Mouse (Mus musculus) CH12.LX (cell line): ENCODE data around the gene 4930556J24Rik. TPM values are rescaled to one million over a fixed set of nuclear protein-coding genes. Genes with fewer than 3 reads are reported as not detected.

Source experiments
- DNase-seq: peaks from one replicate; pipeline ENCODE4 v3.0.0-alpha.2; 2013; ENCODE audit errors: extremely low read depth
- H3K27ac ChIP-seq: 2 replicates; pipeline ENCODE4 v1.5.1; 2012; ENCODE audit warnings: low read depth, mild to moderate bottlenecking, control low read depth, moderate library complexity; ENCODE audit not compliant: insufficient read depth
- H3K27me3 ChIP-seq: replicated peaks from 2 replicates; pipeline ENCODE3; 2012; ENCODE audit warnings: inconsistent platforms
- H3K36me3 ChIP-seq, 2 experiments: replicated peaks in 1 of 2; 2 replicates each; pipeline versions ENCODE3 to v1.6.1; 2012; ENCODE audit warnings: inconsistent platforms in 1 of 2, low read length in 1 of 2, mild to moderate bottlenecking in 1 of 2, mixed read lengths in 1 of 2, moderate library complexity in 1 of 2; ENCODE audit not compliant: control insufficient read depth in 1 of 2, insufficient read depth in 1 of 2
- H3K4me1 ChIP-seq, 2 experiments: 2 replicates each; pipeline ENCODE4 v1.6.1; 2012; ENCODE audit warnings: inconsistent platforms in 1 of 2, moderate library complexity in 1 of 2; ENCODE audit not compliant: insufficient read depth in 2 of 2, control insufficient read depth in 1 of 2
- H3K4me2 ChIP-seq: 2 replicates; pipeline ENCODE4 v1.6.1; 2012; ENCODE audit warnings: low read depth, mild to moderate bottlenecking, control low read depth; ENCODE audit not compliant: poor library complexity, insufficient read depth, severe bottlenecking
- H3K4me3 ChIP-seq, 3 experiments: fragments of 150-350 bp in 1 of 3; sonication (generic) in 1 of 3; replicated peaks in 1 of 3; 2 replicates each; pipeline versions ENCODE3 to v1.5.1; 2011 to 2012; ENCODE audit warnings: low read depth in 2 of 3, low read length in 2 of 3, mild to moderate bottlenecking in 2 of 3, moderate library complexity in 2 of 3, control low read depth in 1 of 3, improper control_type of control experiment in 1 of 3, inconsistent platforms in 1 of 3, mixed read lengths in 1 of 3; ENCODE audit not compliant: poor library complexity in 1 of 3
- H3K79me2 ChIP-seq: replicated peaks from 2 replicates; pipeline ENCODE4 v1.6.1; 2012; ENCODE audit warnings: mild to moderate bottlenecking, moderate library complexity; ENCODE audit not compliant: control insufficient read depth, poor library complexity, insufficient read depth, severe bottlenecking; ENCODE audit errors: extremely low read depth
- H3K9ac ChIP-seq: 2 replicates; pipeline ENCODE4 v1.6.1; 2012; ENCODE audit warnings: low read depth, mild to moderate bottlenecking, control low read depth, moderate library complexity; ENCODE audit not compliant: insufficient read depth
- H3K9me3 ChIP-seq: replicated peaks from 2 replicates; pipeline ENCODE3; 2012; ENCODE audit warnings: low read length, inconsistent platforms, mixed read lengths
- BHLHE40 ChIP-seq: IDR thresholded peaks from 2 replicates; pipeline ENCODE4 v1.6.1; 2011; ENCODE audit warnings: mild to moderate bottlenecking, low read depth, low read length, improper control_type of control experiment
- E2F4 ChIP-seq: IDR thresholded peaks from 2 replicates; pipeline ENCODE4 v1.6.1; 2011; ENCODE audit warnings: low read depth, low read length, improper control_type of control experiment; ENCODE audit not compliant: insufficient replicate concordance
- ELF1 ChIP-seq: IDR thresholded peaks from 2 replicates; pipeline ENCODE4 v1.6.1; 2014; ENCODE audit warnings: low read depth, mild to moderate bottlenecking, inconsistent platforms, low read length, improper control_type of control experiment
- ETS1 ChIP-seq: conservative IDR thresholded peaks from 2 replicates; pipeline ENCODE4 v1.6.1; 2012; ENCODE audit warnings: low read depth, mild to moderate bottlenecking, inconsistent platforms, low read length, improper control_type of control experiment, moderate library complexity
- GABPA ChIP-seq: IDR thresholded peaks from 2 replicates; pipeline ENCODE4 v1.6.1; 2012; ENCODE audit warnings: low read depth, low read length, improper control_type of control experiment, inconsistent platforms; ENCODE audit not compliant: insufficient replicate concordance
- JUN ChIP-seq: IDR thresholded peaks from 2 replicates; pipeline ENCODE4 v1.6.1; 2011; ENCODE audit warnings: low read depth, mild to moderate bottlenecking, low read length, improper control_type of control experiment, moderate library complexity; ENCODE audit not compliant: insufficient read depth
- KAT2A ChIP-seq: IDR thresholded peaks from 2 replicates; pipeline ENCODE4 v1.6.1; 2012; ENCODE audit warnings: low read length, improper control_type of control experiment, inconsistent platforms; ENCODE audit not compliant: insufficient replicate concordance
- MAFK ChIP-seq: IDR thresholded peaks from 2 replicates; pipeline ENCODE4 v1.6.1; 2011; ENCODE audit warnings: low read length, improper control_type of control experiment; ENCODE audit not compliant: insufficient replicate concordance
- MEF2A ChIP-seq: IDR thresholded peaks from 2 replicates; pipeline ENCODE4 v1.6.1; 2014; ENCODE audit warnings: low read depth, mild to moderate bottlenecking, inconsistent platforms, low read length, improper control_type of control experiment, borderline replicate concordance
- MXI1 ChIP-seq: IDR thresholded peaks from 2 replicates; pipeline ENCODE4 v1.6.1; 2011; ENCODE audit warnings: mild to moderate bottlenecking, low read depth, low read length, improper control_type of control experiment
- MYC ChIP-seq: IDR thresholded peaks from 2 replicates; pipeline ENCODE4 v1.6.1; 2011; ENCODE audit warnings: low read depth, mild to moderate bottlenecking, improper control_type of control experiment, low read length
- NELFE ChIP-seq: IDR thresholded peaks from 2 replicates; pipeline ENCODE4 v1.6.1; 2011; ENCODE audit warnings: low read depth, low read length, improper control_type of control experiment
- NRF1 ChIP-seq: IDR thresholded peaks from 2 replicates; pipeline ENCODE4 v1.6.1; 2014; ENCODE audit warnings: low read depth, mild to moderate bottlenecking, inconsistent platforms, low read length, improper control_type of control experiment, moderate library complexity
- PAX5 ChIP-seq: IDR thresholded peaks from 2 replicates; pipeline ENCODE4 v1.6.1; 2012; ENCODE audit warnings: low read length, inconsistent platforms, mixed read lengths
- RCOR1 ChIP-seq: conservative IDR thresholded peaks from 2 replicates; pipeline ENCODE4 v1.6.1; 2012; ENCODE audit warnings: low read depth, mild to moderate bottlenecking, inconsistent platforms, low read length, improper control_type of control experiment
- UBTF ChIP-seq: IDR thresholded peaks from 2 replicates; pipeline ENCODE4 v1.6.1; 2012; ENCODE audit warnings: low read depth, mild to moderate bottlenecking, inconsistent platforms, low read length, improper control_type of control experiment, moderate library complexity
- USF1 ChIP-seq: IDR thresholded peaks from 2 replicates; pipeline ENCODE4 v1.6.1; 2014; ENCODE audit warnings: low read depth, mild to moderate bottlenecking, inconsistent platforms, low read length, improper control_type of control experiment
- USF2 ChIP-seq: conservative IDR thresholded peaks from 2 replicates; pipeline ENCODE4 v1.6.1; 2011; ENCODE audit warnings: low read depth, low read length, improper control_type of control experiment
- ZMIZ1 ChIP-seq: IDR thresholded peaks from 2 replicates; pipeline ENCODE4 v1.6.1; 2012; ENCODE audit warnings: low read depth, mild to moderate bottlenecking, inconsistent platforms, low read length, improper control_type of control experiment
- dilution Hi-C: fragments of 300-500 bp; cut with MboI; formaldehyde crosslinking; loops from 2 replicates; pipeline ENCODE4 v1.14.3; 2020; ENCODE audit warnings: low sequenced_read_pairs; ENCODE audit not compliant: extremely low pct_unique_long_range_greater_than_20kb, extremely low pct_ligation_motif_present
- in situ Hi-C: fragments of 300-500 bp; cut with MboI; formaldehyde crosslinking; loops from 3 replicates; pipeline ENCODE4 v1.14.3; 2019; ENCODE audit warnings: low sequenced_read_pairs, low pct_ligation_motif_present, low pct_unique_long_range_greater_than_20kb, mixed read lengths
- polyA plus RNA-seq: library from polyadenylated mRNA; unstranded; fragments of >175 nt; gene quantifications from 2 replicates; pipeline ENCODE4 v1.2.1, GENCODE M21; 2012; ENCODE audit warnings: low read depth; ENCODE audit not compliant: insufficient read length
- total RNA-seq, 2 experiments: library from RNA; depleted of rRNA; stranded (reverse); fragments of 300-350 nt in 1 of 2; fragments of >200 nt in 1 of 2; gene quantifications; 2 replicates each; pipeline ENCODE4 v1.2.3; 2012 to 2014

The 4930556J24Rik gene
- total and polyA plus RNA-seq, 3 experiments: 0.21 to 0.70 TPM; not detected in 1

DNA sequence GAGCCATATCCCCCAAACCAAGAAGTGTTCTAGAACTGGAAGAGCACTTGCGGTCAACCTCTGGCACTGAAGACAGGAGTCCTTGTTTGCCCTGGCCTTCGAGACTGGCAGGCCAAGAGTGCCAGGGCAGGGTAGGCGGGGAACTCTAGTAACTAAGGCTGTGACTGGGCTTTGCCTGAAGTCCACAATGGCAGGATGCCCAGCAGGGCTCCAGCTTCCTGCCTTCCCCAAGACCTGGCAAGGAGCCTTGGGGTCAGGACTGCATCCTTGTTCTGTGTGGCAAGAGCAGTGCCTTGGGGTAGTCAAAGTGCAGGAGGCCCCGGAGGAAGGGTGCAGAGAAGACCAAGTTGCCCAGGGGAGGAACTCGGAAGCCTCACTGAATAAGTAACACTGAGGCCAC lies 73.5 kb downstream of the 4930556J24Rik start:
- H3K4me1 ChIP-seq: 0 out of 4 replicates have a peak, but pooled peaks cover 0 to 3% of the 10 kb centered on the region in 2 experiments
- dilution Hi-C loops: no loop called here
- no peak for TF ChIP-seq ELF1
- TF ChIP-seq ZMIZ1: no peak
- TF ChIP-seq USF1: no peak
- TF ChIP-seq RCOR1: no peak
- TF ChIP-seq UBTF: no peak
- TF ChIP-seq MYC: no peak
- no peak for TF ChIP-seq JUN
- TF ChIP-seq USF2: no peak
- no peak for TF ChIP-seq GABPA
- TF ChIP-seq PAX5: no peak
- no peak for TF ChIP-seq NELFE
- TF ChIP-seq KAT2A: no peak
- TF ChIP-seq MAFK: no peak
- no peak for TF ChIP-seq ETS1
- no peak for TF ChIP-seq E2F4
- TF ChIP-seq NRF1: no peak
- no peak for TF ChIP-seq MEF2A
- TF ChIP-seq BHLHE40: no peak
- no peak for TF ChIP-seq MXI1
- TF ChIP-seq, all 38 proteins: peak for 0
- Histone ChIP-seq H3K27me3 (no peaks in the 10 kb centered on the region), H3K36me3 (peaks cover 17 to 53% of the 10 kb centered on the region in 2 experiments), H3K9ac (no peak overlapping the region), H3K4me2 (no peak overlapping the region), H3K4me3 (no peak overlapping the region), H3K9me3 (no peaks in the 10 kb centered on the region), H3K79me2 (no peaks in the 10 kb centered on the region), H3K27ac (no peak overlapping the region)
- in situ Hi-C loops: loop anchor here (25.0 kb wide), 1 partner anchor 366 kb away; the partner anchor contains the start of gene Smtn
- DNase-seq: no peak

DNA sequence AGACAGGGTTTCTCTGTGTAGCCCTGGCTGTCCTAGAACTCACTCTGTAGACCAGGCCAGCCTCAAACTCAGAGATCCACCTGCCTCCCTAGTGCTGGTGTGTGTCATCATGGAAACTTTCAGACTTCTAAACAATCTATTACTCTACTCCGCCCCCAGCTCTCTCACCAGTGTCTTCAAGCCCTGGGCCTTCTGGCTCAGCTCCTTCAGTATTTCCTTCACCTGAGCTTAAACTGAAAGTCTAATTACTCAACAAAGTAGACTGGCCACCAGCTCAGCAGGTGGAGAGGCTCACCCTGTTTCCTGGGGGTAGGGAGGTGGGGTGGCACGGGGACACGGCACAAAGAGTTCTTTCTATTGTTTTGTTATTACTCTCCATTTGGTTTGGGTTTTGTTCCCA lies 74.1 kb downstream of the 4930556J24Rik start:
- Histone ChIP-seq H3K4me1 (0 out of 4 replicates have a peak, but pooled peaks cover 0 to 3% of the 10 kb centered on the region in 2 experiments), H3K79me2 (no peaks in the 10 kb centered on the region), H3K36me3 (peaks cover 17 to 53% of the 10 kb centered on the region in 2 experiments), H3K27ac (no peak overlapping the region), H3K4me2 (no peak overlapping the region), H3K27me3 (no peaks in the 10 kb centered on the region), H3K9me3 (no peaks in the 10 kb centered on the region), H3K9ac (no peak overlapping the region), H3K4me3 (no peak overlapping the region)
- no peak for DNase-seq
- TF ChIP-seq GABPA: no peak
- no peak for TF ChIP-seq NRF1
- no peak for TF ChIP-seq PAX5
- in situ Hi-C loops: loop anchor here (25.0 kb wide), 1 partner anchor 365 kb away; the partner anchor contains the start of gene Smtn
- dilution Hi-C loops: no loop called here
